Mouse (Mus musculus): ENCODE data around the gene Rtca.
A peak's percentile ranks its signal among the peaks of the same experiment; 100 is the strongest.

The Rtca gene

GRCm38 (mm10) chr3:116507772-116508351 is at the start of gene Rtca:
Gene Rtca, minus strand, starts transcription at chr3:116508208.
- peak; percentile 96 for DNase-seq (ENCODE audit: low spot score)

- DNase-seq (ENCODE audit: low spot score): no peak
Measured at GRCm38 (mm10) chr3:116551362-116551761, 43.4 kb upstream of the Rtca start.

- no peak for DNase-seq (ENCODE audit: low spot score)
Measured at GRCm38 (mm10) chr3:116547430-116547829, 39.4 kb upstream of the Rtca start.

GRCm38 (mm10) chr3:116542532-116542931 is 34.5 kb upstream of the Rtca start:
- no peak for DNase-seq (ENCODE audit: low spot score)

GRCm38 (mm10) chr3:116542070-116542469 is 34.1 kb upstream of the Rtca start:
- DNase-seq (ENCODE audit: low spot score): no peak

DNA sequence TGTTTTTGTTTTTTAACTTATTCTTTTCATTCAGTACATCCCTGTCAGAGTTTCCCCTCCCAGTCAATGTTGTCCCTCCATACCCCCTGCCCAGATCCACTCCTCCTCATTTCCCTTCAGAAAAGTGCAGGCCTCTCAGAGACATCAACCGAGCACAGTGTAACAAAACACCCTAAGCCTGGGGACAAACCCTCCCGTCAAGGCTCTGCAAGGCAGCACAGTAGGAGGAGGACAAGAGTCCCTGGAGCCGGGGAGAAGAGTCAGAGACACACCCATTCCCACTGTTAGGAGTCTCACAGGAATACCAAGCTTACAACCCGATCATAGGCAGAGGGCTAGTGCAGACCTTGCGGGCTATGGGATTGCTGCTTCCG is 29.2 kb upstream of the Rtca start:
- no peak for DNase-seq (ENCODE audit: low spot score)

DNA sequence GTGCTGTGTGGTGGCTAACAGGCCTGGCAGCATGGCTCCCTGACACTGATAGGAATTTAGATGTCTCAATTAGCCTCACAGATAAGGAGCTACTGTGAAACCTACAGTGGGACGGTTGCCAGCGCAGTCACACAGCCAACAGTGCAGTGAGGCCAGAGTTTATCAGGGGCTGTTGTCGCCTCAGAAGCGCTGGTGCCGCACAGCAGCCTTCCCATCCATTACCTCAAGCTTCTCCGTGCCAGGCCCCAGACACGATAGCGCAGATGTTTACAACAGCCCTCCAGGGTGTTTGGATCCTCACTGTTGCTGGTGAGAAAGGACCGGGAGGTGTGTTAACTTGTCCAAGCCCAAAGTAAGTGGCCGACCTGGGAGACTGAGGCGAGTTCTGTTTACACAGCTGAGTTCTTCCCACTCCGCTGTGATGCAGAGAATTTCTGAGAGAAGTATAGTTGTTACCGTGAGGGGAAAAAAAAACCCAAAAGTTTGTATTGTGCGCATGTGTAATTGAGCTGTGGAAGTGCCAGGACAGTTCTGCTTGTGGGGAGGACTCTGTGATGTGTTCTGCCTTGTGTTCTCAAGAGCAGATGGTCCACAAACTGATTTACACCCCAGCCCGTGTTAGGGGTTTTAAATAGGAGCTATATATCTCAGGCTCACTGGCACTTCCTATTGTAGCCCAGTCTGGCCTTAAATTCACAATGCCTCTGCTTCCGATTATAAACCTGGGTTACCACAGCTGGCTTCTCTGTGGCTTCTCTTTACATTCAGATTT is 28.6 kb upstream of the Rtca start:
- no peak for DNase-seq (ENCODE audit: low spot score)

- DNase-seq (ENCODE audit: low spot score): no peak
Measured at GRCm38 (mm10) chr3:116530826-116531225, 22.8 kb upstream of the Rtca start.

- DNase-seq (ENCODE audit: low spot score): no peak
Measured at GRCm38 (mm10) chr3:116529741-116530140, 21.7 kb upstream of the Rtca start.

DNA sequence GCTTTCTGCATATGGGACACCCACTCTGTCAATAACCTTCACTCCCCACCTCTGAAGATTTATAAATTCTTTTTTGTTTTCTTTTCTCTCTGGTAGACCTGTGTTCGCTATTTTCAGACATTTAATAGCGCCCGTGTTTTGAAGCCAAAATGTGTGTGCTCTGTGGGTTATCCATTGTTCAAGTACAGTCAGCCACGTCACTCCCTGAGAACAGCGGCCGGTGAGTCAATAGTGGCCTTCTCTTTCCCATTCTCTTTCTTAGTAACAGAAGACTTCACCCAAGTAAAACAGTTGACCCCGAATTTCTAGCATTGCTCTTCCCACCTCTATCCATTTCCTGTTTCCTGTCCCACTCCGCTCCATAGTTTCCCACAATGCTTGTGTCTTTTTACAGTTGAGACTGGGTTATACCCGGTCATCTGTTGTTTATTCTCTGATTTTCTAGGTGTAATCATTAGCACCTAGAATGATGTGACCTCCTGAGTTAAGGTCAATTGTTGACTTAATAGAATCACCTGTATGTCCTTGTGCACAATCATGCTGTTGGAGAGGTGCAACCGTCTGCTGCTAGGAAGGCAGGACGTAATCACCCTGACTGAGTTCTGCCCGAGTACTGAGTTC is 12.2 kb upstream of the Rtca start:
- DNase-seq (ENCODE audit: low spot score): no peak

DNA sequence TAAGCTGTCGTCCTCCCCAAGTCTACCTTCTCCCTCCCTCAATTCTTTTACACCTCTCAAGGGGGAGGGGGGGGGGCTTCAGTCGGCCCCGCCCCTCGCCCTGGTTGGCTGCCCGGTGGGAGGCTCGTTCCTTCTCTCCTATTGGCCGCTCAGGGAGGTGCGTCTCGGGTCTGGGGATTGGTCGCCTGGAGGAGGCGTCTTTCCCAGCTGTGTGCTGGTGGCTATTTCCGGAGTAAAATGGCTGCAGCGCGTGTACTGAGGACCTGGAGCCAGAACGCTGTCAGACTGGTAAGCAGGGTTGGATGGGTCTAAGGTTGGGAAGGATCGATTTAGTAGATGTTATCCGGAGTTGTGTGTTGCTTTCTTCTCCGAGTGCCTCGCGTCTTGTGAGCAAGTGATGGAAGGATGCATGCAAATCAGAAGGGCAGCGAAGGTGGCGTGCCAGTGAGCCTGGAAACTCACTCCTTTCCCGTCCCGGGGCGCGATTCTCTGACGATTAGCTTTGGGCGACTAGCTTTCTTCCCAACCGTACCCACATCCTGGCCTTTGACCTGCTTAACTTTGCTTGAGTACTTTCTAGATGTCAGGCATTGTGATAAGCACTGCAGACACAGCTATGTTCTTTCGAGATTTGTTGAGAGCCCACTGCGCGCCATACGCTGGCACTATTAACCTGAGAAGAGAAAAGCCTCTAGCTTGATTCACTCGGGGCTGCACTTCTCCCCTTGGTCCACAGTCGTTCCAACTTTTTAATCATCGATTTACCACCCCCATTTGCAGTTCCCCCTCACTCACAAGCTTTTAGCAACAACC is 5.1 kb upstream of the Rtca start, which contains the start of gene Dbt:
TSS of gene Dbt (plus strand) at position 167 of the 813 bp plus-strand sequence.
- DNase-seq (ENCODE audit: low spot score): peak; percentile 89

DNA sequence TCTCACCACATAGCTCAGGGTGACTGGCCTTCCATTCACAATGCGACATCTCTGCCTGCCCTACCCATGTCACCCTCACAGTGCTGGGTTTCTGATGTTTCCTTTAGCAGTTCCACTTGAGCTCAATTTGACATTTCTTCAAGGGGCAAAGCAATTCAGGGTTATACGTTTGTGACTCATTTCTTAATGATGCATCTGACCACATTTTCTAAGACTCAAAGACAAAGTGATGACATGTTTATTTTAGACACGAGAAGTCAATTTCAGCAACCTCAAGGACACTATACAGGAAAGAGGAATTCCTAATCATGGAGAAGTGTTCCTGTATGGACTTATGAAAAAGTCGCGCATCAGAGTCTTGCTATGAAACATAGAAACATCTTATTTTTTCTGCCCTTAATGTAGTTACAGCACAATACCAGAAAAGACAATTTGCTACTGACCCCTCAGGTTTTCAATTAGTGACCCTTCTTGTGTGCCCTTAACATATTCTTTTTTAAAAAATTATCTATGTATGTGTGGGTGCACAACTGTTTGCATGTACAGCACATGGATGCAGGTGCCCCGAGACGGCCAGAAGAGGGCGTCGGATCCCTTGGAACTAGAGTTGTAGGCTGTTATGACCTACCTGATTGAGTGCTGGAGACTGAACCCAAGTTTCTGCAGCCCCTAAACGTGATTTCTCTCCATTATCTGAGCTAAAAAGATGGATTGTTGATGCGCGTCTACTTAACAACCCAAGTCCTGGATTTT is 4.3 kb upstream of the Rtca start:
- DNase-seq (ENCODE audit: low spot score): peak; percentile 60

GRCm38 (mm10) chr3:116495671-116496070 is 12.3 kb downstream of the Rtca start:
- DNase-seq (ENCODE audit: low spot score): no peak

GRCm38 (mm10) chr3:116493658-116494057 is 14.3 kb downstream of the Rtca start:
- DNase-seq (ENCODE audit: low spot score): no peak

GRCm38 (mm10) chr3:116491923-116492454 is 16.0 kb downstream of the Rtca start:
- no peak for DNase-seq (ENCODE audit: low spot score)

- DNase-seq (ENCODE audit: low spot score): no peak
Measured at GRCm38 (mm10) chr3:116490920-116491319, 17.1 kb downstream of the Rtca start.

DNA sequence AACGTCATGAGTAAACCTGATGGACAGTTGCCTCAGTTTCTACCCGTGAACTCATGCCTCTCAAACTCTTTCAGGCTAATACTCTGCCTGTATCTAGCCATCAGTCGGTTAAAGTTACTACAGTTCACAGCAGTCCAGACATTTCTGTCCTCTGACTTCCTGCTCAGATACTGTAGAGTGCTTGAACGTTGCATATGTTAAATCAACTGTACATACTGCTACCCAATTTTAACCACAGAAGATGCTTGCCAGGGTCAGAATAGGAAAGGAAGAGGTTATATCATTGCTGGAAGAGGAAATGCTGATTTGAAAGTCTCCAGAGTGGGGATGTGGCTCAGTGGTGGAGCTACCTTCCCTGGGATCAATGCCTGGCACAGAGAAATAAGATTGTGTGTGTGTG is 24.7 kb downstream of the Rtca start:
- no peak for DNase-seq (ENCODE audit: low spot score)

GRCm38 (mm10) chr3:116482724-116483123 is 25.3 kb downstream of the Rtca start:
- DNase-seq (ENCODE audit: low spot score): no peak

DNA sequence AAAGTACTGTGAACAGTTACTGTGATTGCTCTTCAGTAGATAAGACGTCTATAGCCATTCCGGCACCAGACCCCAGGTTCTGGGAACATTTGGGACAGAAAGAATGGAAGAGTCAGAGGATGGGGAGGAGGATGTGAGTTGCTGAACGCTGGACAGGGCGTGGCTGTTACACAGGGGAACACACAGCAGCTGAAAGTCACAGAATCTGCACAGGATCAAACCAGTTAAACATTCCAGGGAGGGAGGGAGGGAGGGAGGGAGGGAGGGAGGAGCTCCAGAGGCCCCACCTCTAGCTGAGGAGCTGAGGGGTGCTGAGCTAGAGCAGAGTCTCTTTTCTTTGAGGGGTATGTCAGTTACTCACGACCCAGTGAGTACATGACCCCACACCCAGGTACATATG is 27.1 kb downstream of the Rtca start:
- no peak for DNase-seq (ENCODE audit: low spot score)

GRCm38 (mm10) chr3:116480119-116480518 is 27.9 kb downstream of the Rtca start:
- DNase-seq (ENCODE audit: low spot score): no peak

- no peak for DNase-seq (ENCODE audit: low spot score)
Measured at GRCm38 (mm10) chr3:116477351-116477750, 30.7 kb downstream of the Rtca start.
